Mouse (Mus musculus): ENCODE results near the gene Havcr2. TPM values are rescaled to one million over a fixed set of nuclear protein-coding genes. Genes with fewer than 3 reads are reported as not detected.

Gene Havcr2
- total and polyA plus RNA-seq, 3 experiments: 2.4 to 185 (median 51.6) TPM

- Histone ChIP-seq H3K4me1 (ENCODE audit: insufficient read depth, low read depth, low read length) (peaks cover 44% of the 10 kb centered on the region), H3K4me3 (ENCODE audit: low read depth, low read length) (peak overlapping the region; percentile 94), H3K36me3 (replicated peaks) (peaks cover 26% of the 10 kb centered on the region), H3K27me3 (ENCODE audit: insufficient read depth, low read length) (no peaks in the 10 kb centered on the region), H3K9me3 (replicated peaks) (no peaks in the 10 kb centered on the region)
- ATAC-seq (ENCODE audit: extremely low read depth, insufficient number of reproducible peaks, low FRiP score, poor library complexity, severe bottlenecking) (no peak), DNase-seq (ENCODE audit: low spot score) (no peak)
- TF ChIP-seq CTCF (IDR thresholded peaks at IDR 0.05; ENCODE audit: low read depth, low read length): no peak
Measured at GRCm38 (mm10) chr11:46437459-46438000, 17.2 kb upstream of the Havcr2 start.

DNA sequence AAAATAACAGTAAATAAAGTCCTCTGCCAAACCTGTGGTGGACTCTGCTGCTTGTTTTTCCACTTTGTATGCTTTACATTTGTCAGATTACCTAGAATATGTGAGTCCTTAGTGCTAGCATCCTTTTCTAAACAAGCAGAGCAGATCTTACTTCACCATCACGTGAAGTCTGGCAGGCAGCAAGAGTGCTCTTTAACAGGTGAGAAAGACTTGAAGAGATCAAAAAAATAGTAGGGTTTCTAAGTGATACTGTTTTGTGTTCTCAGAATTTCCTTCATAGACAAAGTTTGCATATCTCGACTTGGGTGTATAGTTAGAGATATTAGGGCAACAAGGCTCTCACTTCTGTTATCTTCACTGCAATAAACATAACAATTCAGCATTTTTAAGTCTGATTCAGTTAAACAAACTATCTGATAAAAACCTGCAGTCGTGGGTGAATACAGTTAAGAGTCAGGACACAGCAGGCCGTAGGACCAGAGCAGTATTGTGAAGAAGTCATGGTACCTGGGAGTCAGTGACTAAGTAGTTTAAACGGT is 15.7 kb upstream of the Havcr2 start:
- DNase-seq (ENCODE audit: low spot score) (no peak), ATAC-seq (ENCODE audit: extremely low read depth, insufficient number of reproducible peaks, low FRiP score, poor library complexity, severe bottlenecking) (peak; percentile 45)
- Histone ChIP-seq H3K4me1 (ENCODE audit: insufficient read depth, low read depth, low read length) (peaks cover 56% of the 10 kb centered on the region), H3K27me3 (ENCODE audit: insufficient read depth, low read length) (no peaks in the 10 kb centered on the region), H3K4me3 (ENCODE audit: low read depth, low read length) (peak overlapping the region; percentile 44; the same call in 1 of the 2 replicates), H3K36me3 (replicated peaks) (peaks cover 42% of the 10 kb centered on the region), H3K9me3 (replicated peaks) (no peaks in the 10 kb centered on the region)
- no peak for TF ChIP-seq GATA2 (IDR thresholded peaks at IDR 0.05; ENCODE audit: borderline replicate concordance, low read depth, low read length)
- no peak for TF ChIP-seq TAL1 (conservative IDR thresholded peaks at IDR 0.05; ENCODE audit: low read depth, low read length)
- no peak for TF ChIP-seq POLR2AphosphoS5 (IDR thresholded peaks at IDR 0.05; ENCODE audit: insufficient replicate concordance, low read depth, low read length)
- no peak for TF ChIP-seq GATA1 (IDR thresholded peaks at IDR 0.05; ENCODE audit: borderline replicate concordance, low read length)
- no peak for TF ChIP-seq CTCF (IDR thresholded peaks at IDR 0.05; ENCODE audit: low read depth, low read length)

DNA sequence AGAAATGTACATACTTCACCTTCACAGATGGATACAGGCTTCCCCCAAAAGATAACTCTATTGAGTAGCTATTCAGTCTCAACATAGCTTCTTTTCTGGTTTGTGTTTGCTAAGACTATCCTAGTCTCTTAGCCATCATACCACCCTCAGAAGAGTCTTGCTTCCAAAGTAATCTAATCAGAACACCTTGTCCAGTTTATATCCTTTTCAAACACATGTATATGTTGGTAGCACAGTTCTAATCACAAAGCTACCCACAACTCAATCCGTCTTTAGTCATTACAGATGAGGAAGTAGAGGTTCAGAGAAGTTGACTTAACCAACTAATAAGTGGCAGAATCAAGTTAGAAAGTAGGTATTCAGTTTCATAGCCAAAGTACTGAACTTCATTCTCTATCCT is 13.0 kb upstream of the Havcr2 start:
- DNase-seq (ENCODE audit: low spot score) (no peak), ATAC-seq (ENCODE audit: extremely low read depth, insufficient number of reproducible peaks, low FRiP score, poor library complexity, severe bottlenecking) (no peak)
- peaks cover 46% of the 10 kb centered on the region for H3K4me1 ChIP-seq (ENCODE audit: insufficient read depth, low read depth, low read length)
- peak; percentile 64 for TF ChIP-seq TAL1 (conservative IDR thresholded peaks at IDR 0.05; ENCODE audit: low read depth, low read length)
- TF ChIP-seq POLR2AphosphoS5 (IDR thresholded peaks at IDR 0.05; ENCODE audit: insufficient replicate concordance, low read depth, low read length): no peak
- H3K4me3 ChIP-seq (ENCODE audit: low read depth, low read length): no peak overlapping the region
- peaks cover 53% of the 10 kb centered on the region for H3K36me3 ChIP-seq (replicated peaks)
- no peaks in the 10 kb centered on the region for H3K27me3 ChIP-seq (ENCODE audit: insufficient read depth, low read length)
- no peaks in the 10 kb centered on the region for H3K9me3 ChIP-seq (replicated peaks)

DNA sequence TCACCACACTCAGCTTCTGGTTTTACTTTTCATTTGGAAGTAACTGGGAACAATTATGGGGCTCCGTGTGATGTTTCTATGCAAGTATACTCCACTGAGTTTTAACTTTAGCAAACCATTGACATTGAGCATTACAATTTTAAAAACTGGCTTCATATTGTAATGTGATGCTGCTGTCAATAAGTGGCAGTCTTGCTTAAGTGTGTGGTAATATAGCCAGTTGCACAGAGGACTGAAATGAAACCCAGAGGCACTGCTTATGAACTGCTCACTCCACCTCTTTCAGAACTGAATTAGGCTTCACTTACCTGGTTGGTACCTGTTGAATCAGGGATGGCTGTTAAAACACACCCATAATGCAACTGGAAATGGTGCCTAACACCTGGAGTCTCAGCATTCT is 11.6 kb upstream of the Havcr2 start:
- no peak for TF ChIP-seq TAL1 (conservative IDR thresholded peaks at IDR 0.05; ENCODE audit: low read depth, low read length)
- Histone ChIP-seq H3K4me3 (ENCODE audit: low read depth, low read length) (no peak overlapping the region), H3K27me3 (ENCODE audit: insufficient read depth, low read length) (no peaks in the 10 kb centered on the region), H3K4me1 (ENCODE audit: insufficient read depth, low read depth, low read length) (peaks cover 54% of the 10 kb centered on the region), H3K36me3 (replicated peaks) (peaks cover 56% of the 10 kb centered on the region), H3K9me3 (replicated peaks) (no peaks in the 10 kb centered on the region)
- DNase-seq (ENCODE audit: low spot score) (no peak), ATAC-seq (ENCODE audit: extremely low read depth, insufficient number of reproducible peaks, low FRiP score, poor library complexity, severe bottlenecking) (0 out of 2 replicates have a peak, but pooled peaks have one; percentile 29)

GRCm38 (mm10) chr11:46443979-46444378 is 10.8 kb upstream of the Havcr2 start:
- peaks cover 56% of the 10 kb centered on the region for H3K36me3 ChIP-seq (replicated peaks)
- peaks cover 56% of the 10 kb centered on the region for H3K4me1 ChIP-seq (ENCODE audit: insufficient read depth, low read depth, low read length)
- ATAC-seq (ENCODE audit: extremely low read depth, insufficient number of reproducible peaks, low FRiP score, poor library complexity, severe bottlenecking) (no peak), DNase-seq (ENCODE audit: low spot score) (no peak)
- no peaks in the 10 kb centered on the region for H3K9me3 ChIP-seq (replicated peaks)
- H3K4me3 ChIP-seq (ENCODE audit: low read depth, low read length): no peak overlapping the region
- H3K27me3 ChIP-seq (ENCODE audit: insufficient read depth, low read length): no peaks in the 10 kb centered on the region
- TF ChIP-seq GATA1 (IDR thresholded peaks at IDR 0.05; ENCODE audit: borderline replicate concordance, low read length) (no peak), GATA2 (IDR thresholded peaks at IDR 0.05; ENCODE audit: borderline replicate concordance, low read depth, low read length) (no peak), POLR2AphosphoS5 (IDR thresholded peaks at IDR 0.05; ENCODE audit: insufficient replicate concordance, low read depth, low read length) (no peak), CTCF (IDR thresholded peaks at IDR 0.05; ENCODE audit: low read depth, low read length) (no peak), TAL1 (conservative IDR thresholded peaks at IDR 0.05; ENCODE audit: low read depth, low read length) (no peak)

DNA sequence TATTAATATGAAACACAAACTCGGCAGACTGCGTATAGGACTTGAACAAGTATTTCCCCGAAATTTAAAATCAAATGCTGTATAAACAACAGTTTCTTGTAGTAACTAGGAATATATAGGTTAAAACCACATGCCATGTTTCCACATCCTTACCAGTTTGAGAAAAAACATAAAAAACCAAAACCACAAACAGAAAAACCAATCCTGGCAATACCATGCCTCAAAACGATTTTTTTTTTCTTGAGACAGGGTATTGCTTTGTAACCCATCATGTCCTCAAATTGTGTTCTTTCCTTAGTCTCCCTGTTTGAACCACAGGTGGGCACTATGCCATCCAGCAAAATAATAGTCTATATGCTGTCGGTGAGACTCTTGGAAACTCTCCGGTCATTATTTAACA is 8.6 kb upstream of the Havcr2 start:
- no peak for DNase-seq (ENCODE audit: low spot score)
- no peak for TF ChIP-seq POLR2AphosphoS5 (IDR thresholded peaks at IDR 0.05; ENCODE audit: insufficient replicate concordance, low read depth, low read length)
- TF ChIP-seq GATA2 (IDR thresholded peaks at IDR 0.05; ENCODE audit: borderline replicate concordance, low read depth, low read length): no peak
- no peak for TF ChIP-seq TAL1 (conservative IDR thresholded peaks at IDR 0.05; ENCODE audit: low read depth, low read length)
- TF ChIP-seq CTCF (IDR thresholded peaks at IDR 0.05; ENCODE audit: low read depth, low read length): no peak
- no peak for TF ChIP-seq GATA1 (IDR thresholded peaks at IDR 0.05; ENCODE audit: borderline replicate concordance, low read length)
- H3K4me1 ChIP-seq (ENCODE audit: insufficient read depth, low read depth, low read length): peaks cover 48% of the 10 kb centered on the region

More for the DNA sequence above, 8.6 kb upstream of the Havcr2 start:
- Histone ChIP-seq H3K9me3 (replicated peaks) (no peaks in the 10 kb centered on the region), H3K4me3 (ENCODE audit: low read depth, low read length) (no peak overlapping the region), H3K36me3 (replicated peaks) (peaks cover 37% of the 10 kb centered on the region), H3K27me3 (ENCODE audit: insufficient read depth, low read length) (no peaks in the 10 kb centered on the region)
- no peak for ATAC-seq (ENCODE audit: extremely low read depth, insufficient number of reproducible peaks, low FRiP score, poor library complexity, severe bottlenecking)
